Mouse (Mus musculus): ENCODE measurements at regions not wholly inside any gene's neighbourhood (a gene's known extent, or its start where the extent isn't known, plus 50 kb on each side); places are given as distances from the start of the nearest gene placed in this dataset.

- Histone ChIP-seq H3K79me2 (ENCODE audit: control insufficient read depth, insufficient read depth, low read length, poor library complexity) (no peaks in the 10 kb centered on the region), H3K9ac (ENCODE audit: control insufficient read depth, low read depth, low read length, poor library complexity, severe bottlenecking) (no peak overlapping the region), H3K36me3 (ENCODE audit: control insufficient read depth in 1 of 2, insufficient read depth in 2 of 2, low read length in 2 of 2) (no peaks in the 10 kb centered on the region), H3K27me3 (ENCODE audit: control insufficient read depth in 1 of 2, insufficient read depth in 2 of 2, low read length in 2 of 2) (no peaks in the 10 kb centered on the region), H3K4me1 (ENCODE audit: control insufficient read depth in 1 of 2, insufficient read depth in 2 of 2, low read length in 2 of 2) (no peaks in the 10 kb centered on the region), H3K9me3 (replicated peaks; ENCODE audit: insufficient read depth, low read length) (no peaks in the 10 kb centered on the region), H3K4me3 (ENCODE audit: control insufficient read depth in 1 of 2, insufficient read depth in 1 of 2, low read depth in 2 of 2, low read length in 2 of 2) (no peak overlapping the region), H3K27ac (ENCODE audit: control insufficient read depth, low read depth, low read length) (no peak overlapping the region)
- DNase-seq (ENCODE audit: low read depth, low spot score) = no peak
- TF ChIP-seq KAT2A (conservative IDR thresholded peaks at IDR 0.05; ENCODE audit: low read depth, low read length) = no peak
- TF ChIP-seq SIN3A (IDR thresholded peaks at IDR 0.05; ENCODE audit: low read length) = no peak
- TF ChIP-seq ZC3H11A (IDR thresholded peaks at IDR 0.05; ENCODE audit: low read depth, low read length) = no peak
- TF ChIP-seq MAZ (IDR thresholded peaks at IDR 0.05; ENCODE audit: low read depth, low read length) = no peak
- TF ChIP-seq ZNF384 (IDR thresholded peaks at IDR 0.05; ENCODE audit: low read depth, low read length) = no peak
- TF ChIP-seq GATA1 (IDR thresholded peaks at IDR 0.05; ENCODE audit: low read depth, low read length) = no peak
- no peak for TF ChIP-seq NRF1 (IDR thresholded peaks at IDR 0.05; ENCODE audit: insufficient read depth, low read depth, low read length, poor library complexity, severe bottlenecking)
- TF ChIP-seq TBP (IDR thresholded peaks at IDR 0.05; ENCODE audit: low read depth, low read length) = no peak
- TF ChIP-seq MAFK (IDR thresholded peaks at IDR 0.05; ENCODE audit: borderline replicate concordance, low read depth, low read length) = no peak
- no peak for TF ChIP-seq UBTF (IDR thresholded peaks at IDR 0.05; ENCODE audit: borderline replicate concordance, insufficient read depth, low read depth, low read length)
- TF ChIP-seq HCFC1 (IDR thresholded peaks at IDR 0.05; ENCODE audit: low read depth, low read length) = no peak
- no peak for TF ChIP-seq NELFE (IDR thresholded peaks at IDR 0.05; ENCODE audit: low read depth, low read length)
- no peak for TF ChIP-seq MAX (IDR thresholded peaks at IDR 0.05; ENCODE audit: low read length)
- no peak for TF ChIP-seq ELF1 (IDR thresholded peaks at IDR 0.05; ENCODE audit: low read depth, low read length)
- TF ChIP-seq RCOR1 (IDR thresholded peaks at IDR 0.05; ENCODE audit: low read depth, low read length) = no peak
- no peak for TF ChIP-seq RAD21 (IDR thresholded peaks at IDR 0.05; ENCODE audit: low read depth, low read length)
Measured at GRCm38 (mm10) chr10:92097081-92097480, 625.1 kb downstream of the Nedd1 start.

DNA sequence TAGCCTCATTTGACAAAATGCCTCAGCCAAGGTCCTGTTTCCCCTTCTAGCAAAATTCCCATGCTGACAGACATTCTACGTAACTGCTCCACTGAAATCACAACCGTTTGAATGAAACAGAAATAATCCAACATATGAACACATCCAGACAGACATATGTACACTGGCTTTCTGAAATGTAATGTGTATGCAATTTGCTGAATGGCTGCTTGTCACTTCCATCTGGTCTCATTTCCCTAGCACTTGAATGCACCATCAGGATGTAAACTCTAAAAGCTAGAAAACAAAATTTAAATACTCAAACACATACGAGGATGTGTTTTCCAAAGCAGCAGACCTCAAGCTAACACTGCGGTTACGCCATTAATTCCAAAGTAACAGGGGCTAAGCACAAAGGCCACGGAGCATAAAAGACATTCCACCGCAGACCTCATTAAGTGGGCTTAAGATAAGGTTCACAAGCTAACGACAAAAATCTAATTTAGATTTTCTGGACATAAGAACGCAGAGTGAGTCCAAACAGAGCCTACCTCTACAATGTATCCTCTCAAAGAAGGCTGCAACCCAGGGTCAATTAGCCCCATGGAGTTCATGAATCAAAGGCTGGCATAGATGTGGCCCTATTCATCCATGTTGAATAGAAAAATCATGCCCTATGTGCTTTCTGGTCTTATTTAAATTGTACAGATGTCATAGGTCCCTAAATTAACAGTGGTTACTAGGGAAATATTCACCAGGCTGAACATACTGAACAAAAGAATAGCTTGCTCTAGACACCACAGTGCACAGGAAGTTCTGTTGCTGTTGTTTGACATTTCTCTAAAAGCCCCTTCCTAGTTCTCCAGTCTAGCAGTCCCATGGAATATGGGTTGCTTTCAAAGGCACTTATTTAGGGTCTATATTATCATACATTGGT is 630.5 kb downstream of the Nedd1 start:
- H3K9me3 ChIP-seq (replicated peaks; ENCODE audit: insufficient read depth, low read length) = no peaks in the 10 kb centered on the region
- no peak for DNase-seq (ENCODE audit: low read depth, low spot score)
- no peaks in the 10 kb centered on the region for H3K36me3 ChIP-seq (ENCODE audit: control insufficient read depth in 1 of 2, insufficient read depth in 2 of 2, low read length in 2 of 2)
- H3K9ac ChIP-seq (ENCODE audit: control insufficient read depth, low read depth, low read length, poor library complexity, severe bottlenecking) = no peak overlapping the region
- H3K79me2 ChIP-seq (ENCODE audit: control insufficient read depth, insufficient read depth, low read length, poor library complexity) = no peaks in the 10 kb centered on the region
- no peak for TF ChIP-seq ELF1 (IDR thresholded peaks at IDR 0.05; ENCODE audit: low read depth, low read length)
- TF ChIP-seq TBP (IDR thresholded peaks at IDR 0.05; ENCODE audit: low read depth, low read length) = no peak
- no peak for TF ChIP-seq KAT2A (conservative IDR thresholded peaks at IDR 0.05; ENCODE audit: low read depth, low read length)
- no peak for TF ChIP-seq CHD1 (IDR thresholded peaks at IDR 0.05; ENCODE audit: low read depth, low read length)
- TF ChIP-seq POLR2AphosphoS5 (IDR thresholded peaks at IDR 0.05; ENCODE audit: borderline replicate concordance, low read depth, low read length) = no peak
- no peak for TF ChIP-seq ZC3H11A (IDR thresholded peaks at IDR 0.05; ENCODE audit: low read depth, low read length)
- no peak for TF ChIP-seq CTCF (IDR thresholded peaks at IDR 0.05 in 2 of 3, conservative IDR thresholded peaks at IDR 0.05 in 1 of 3; ENCODE audit: control insufficient read depth in 1 of 3, insufficient read depth in 1 of 3, low read depth in 2 of 3, low read length in 3 of 3, poor library complexity in 1 of 3, severe bottlenecking in 1 of 3)
- no peak for TF ChIP-seq MAX (IDR thresholded peaks at IDR 0.05; ENCODE audit: low read length)
- no peak for TF ChIP-seq JUND (IDR thresholded peaks at IDR 0.05; ENCODE audit: low read depth, low read length)
- TF ChIP-seq RCOR1 (IDR thresholded peaks at IDR 0.05; ENCODE audit: low read depth, low read length) = no peak
- TF ChIP-seq E2F4 (IDR thresholded peaks at IDR 0.05; ENCODE audit: borderline replicate concordance, low read depth, low read length) = no peak
- no peak for TF ChIP-seq NELFE (IDR thresholded peaks at IDR 0.05; ENCODE audit: low read depth, low read length)
- TF ChIP-seq CHD2 (IDR thresholded peaks at IDR 0.05; ENCODE audit: low read length) = no peak
- no peak for TF ChIP-seq SIN3A (IDR thresholded peaks at IDR 0.05; ENCODE audit: low read length)
- TF ChIP-seq USF2 (IDR thresholded peaks at IDR 0.05; ENCODE audit: borderline replicate concordance in 1 of 2, insufficient read depth in 1 of 2, low read depth in 1 of 2, low read length in 2 of 2) = no peak
- TF ChIP-seq MXI1 (IDR thresholded peaks at IDR 0.05; ENCODE audit: low read depth, low read length) = no peak
- TF ChIP-seq RAD21 (IDR thresholded peaks at IDR 0.05; ENCODE audit: low read depth, low read length) = no peak
- TF ChIP-seq USF1 (IDR thresholded peaks at IDR 0.05; ENCODE audit: low read depth, low read length) = no peak
- no peak for TF ChIP-seq MAZ (IDR thresholded peaks at IDR 0.05; ENCODE audit: low read depth, low read length)
- no peaks in the 10 kb centered on the region for H3K27me3 ChIP-seq (ENCODE audit: control insufficient read depth in 1 of 2, insufficient read depth in 2 of 2, low read length in 2 of 2)
- H3K4me1 ChIP-seq (ENCODE audit: control insufficient read depth in 1 of 2, insufficient read depth in 2 of 2, low read length in 2 of 2) = no peaks in the 10 kb centered on the region
- no peak overlapping the region for H3K4me3 ChIP-seq (ENCODE audit: control insufficient read depth in 1 of 2, insufficient read depth in 1 of 2, low read depth in 2 of 2, low read length in 2 of 2)
- H3K27ac ChIP-seq (ENCODE audit: control insufficient read depth, low read depth, low read length) = no peak overlapping the region

Measured in MEL (cell line).